Mouse (Mus musculus) embryo, embryonic 10 days (tissue): Measurements from ENCODE around the gene Rftn2.

ENCODE experiments used
- DNase-seq: peaks from one replicate; pipeline ENCODE4 v3.0.0-alpha.2; 2015; ENCODE audit warnings: low spot score

Rftn2 gene

DNA sequence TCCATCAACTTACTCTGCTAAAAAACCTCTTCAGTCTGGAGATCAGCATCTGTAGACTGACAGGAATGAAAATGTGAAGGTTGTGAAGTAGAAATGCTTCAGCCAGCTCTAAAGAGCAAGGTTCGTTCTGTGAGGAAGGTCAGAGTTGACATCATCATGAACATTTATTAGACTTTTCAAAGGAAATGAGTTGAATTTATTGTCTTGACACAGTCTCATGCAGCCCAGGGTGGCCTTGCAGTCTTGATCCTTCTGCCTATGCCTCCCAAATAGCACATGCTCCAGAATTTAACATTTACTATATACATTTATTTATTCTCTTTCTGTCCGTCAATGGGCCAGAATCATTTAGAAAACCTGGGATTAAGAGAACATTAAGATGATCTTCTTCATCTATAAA lies 103.0 kb downstream of the Rftn2 start:
- DNase-seq: no peak

DNA sequence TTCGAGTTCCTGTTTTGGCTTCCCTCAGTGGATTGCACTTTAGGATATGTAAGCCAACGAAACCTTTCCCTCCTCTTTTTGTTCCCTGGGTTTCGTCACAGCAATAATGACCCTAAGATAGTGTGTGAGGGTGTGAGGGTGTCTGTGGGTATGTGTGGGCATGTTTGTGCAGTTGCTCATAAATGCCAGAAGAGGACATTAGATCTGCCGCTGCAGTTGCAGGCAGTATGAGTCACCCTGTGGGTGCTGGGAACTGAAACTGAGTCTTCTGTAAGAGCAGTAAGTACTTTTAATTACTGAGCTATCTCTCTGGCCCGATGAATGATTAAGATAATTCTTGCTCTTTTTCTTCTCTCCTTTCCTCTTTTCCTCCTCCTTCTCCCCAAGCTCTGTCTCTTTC lies 103.5 kb downstream of the Rftn2 start:
- DNase-seq: no peak
